Mouse (Mus musculus): Measurements from ENCODE around the gene 2300009A05Rik.

DNA sequence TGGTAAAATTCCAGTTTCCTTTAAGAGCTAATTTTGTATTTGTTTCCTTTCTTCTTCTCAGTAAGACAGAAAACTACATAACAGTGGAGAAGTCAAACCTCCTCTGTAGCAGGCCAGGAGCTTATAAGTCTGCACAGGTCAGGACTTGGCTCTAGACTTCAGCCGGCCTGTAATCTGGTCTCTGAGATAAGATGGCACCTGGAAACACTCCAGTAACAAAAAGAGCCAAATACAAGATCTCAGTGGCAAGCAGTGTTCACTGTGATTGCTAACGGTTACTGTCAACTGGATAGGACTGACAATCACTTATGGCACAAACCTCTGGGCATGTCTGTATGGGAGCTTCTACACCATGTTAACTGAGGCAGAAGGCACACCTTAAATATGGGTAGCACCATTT, 25.7 kb downstream of the 2300009A05Rik start:
- TF ChIP-seq CTCF (IDR thresholded peaks at IDR 0.05; ENCODE audit: insufficient read depth, low read length) = no peak
- TF ChIP-seq POLR2A (IDR thresholded peaks at IDR 0.05; ENCODE audit: borderline replicate concordance, extremely low read depth, low read depth, low read length) = no peak
